Mouse (Mus musculus) midbrain, embryonic 14.5 days (tissue): ENCODE results near the gene Tfeb. TPM values are rescaled to one million over a fixed set of nuclear protein-coding genes. Genes with fewer than 3 reads are reported as not detected.

Source experiments
- ATAC-seq: fragments of 200-750 bp; cut with Nextera tagmentation; 2 replicates; pipeline ENCODE4 v1.8.0; 2017; ENCODE audit warnings: moderate number of reproducible peaks, moderate library complexity; ENCODE audit not compliant: low FRiP score, low TSS enrichment
- DNase-seq: peaks from one replicate; pipeline ENCODE4 v3.0.0-alpha.2; 2015
- H3K27ac ChIP-seq: fragments of 300-500 bp; sonication (generic); replicated peaks from 2 replicates; pipeline ENCODE4 v1.5.1; 2014; ENCODE audit warnings: mild to moderate bottlenecking, low read depth, low read length, moderate library complexity
- H3K27me3 ChIP-seq: fragments of 300-500 bp; sonication (generic); 2 replicates; pipeline ENCODE4 v1.6.1; 2014; ENCODE audit warnings: low read length, control low read depth, mixed read lengths; ENCODE audit not compliant: control insufficient read depth, insufficient read depth
- H3K36me3 ChIP-seq: fragments of 300-500 bp; sonication (generic); 2 replicates; pipeline ENCODE4 v1.6.1; 2014; ENCODE audit warnings: low read length, control low read depth; ENCODE audit not compliant: control insufficient read depth, insufficient read depth
- H3K4me1 ChIP-seq: fragments of 300-500 bp; sonication (generic); 2 replicates; pipeline ENCODE4 v1.6.1; 2014; ENCODE audit warnings: mild to moderate bottlenecking, antibody characterized with exemption, low read length, control low read depth; ENCODE audit not compliant: control insufficient read depth, insufficient read depth
- H3K4me2 ChIP-seq: fragments of 300-500 bp; sonication (generic); 2 replicates; pipeline ENCODE4 v1.6.1; 2014; ENCODE audit warnings: mild to moderate bottlenecking, low read length, moderate library complexity
- H3K4me3 ChIP-seq: fragments of 300-500 bp; sonication (generic); replicated peaks from 2 replicates; pipeline ENCODE4 v1.5.1; 2014; ENCODE audit warnings: low read depth, low read length
- H3K9ac ChIP-seq: fragments of 300-500 bp; sonication (generic); replicated peaks from 2 replicates; pipeline ENCODE4 v1.6.1; 2014; ENCODE audit warnings: mild to moderate bottlenecking, low read length, moderate library complexity
- H3K9me3 ChIP-seq: fragments of 300-500 bp; sonication (generic); 2 replicates; pipeline ENCODE4 v1.6.1; 2016; ENCODE audit warnings: low read length, control low read depth, mixed read lengths; ENCODE audit not compliant: control insufficient read depth
- WGBS: fragments of 180-500 bp; shearing (Covaris S2); extraction: QIAGEN DNeasy Blood & Tissue Kit; methylation state at CpG from one replicate; pipeline ENCODE4 v1.1.7; 2014; 5-methylcytosine and 5-hydroxymethylcytosine counted together
- polyA plus RNA-seq: library from polyadenylated mRNA; unstranded; fragments of >200 nt; fragmentation: Nextera tagmentation; extraction: Ambion mirVana; gene quantifications from 2 replicates; pipeline ENCODE4 v1.2.1, GENCODE M21; 2014

The Tfeb gene
- polyA plus RNA-seq: 1.6 and 2.7 TPM in 2 replicates

GRCm38 (mm10) chr17:47736856-47737255 lies at the start of gene Tfeb:
TSS of gene Tfeb (plus strand) at chr17:47737030.
- Histone ChIP-seq H3K9ac (peak within 1 kb of the TSS; percentile 50), H3K4me2 (peak within 1 kb of the TSS; percentile 95), H3K4me1 (peaks cover 13% of the 10 kb centered on the region), H3K27me3 (peaks cover 23% of the 10 kb centered on the region), H3K27ac (no peak within 1 kb of the TSS), H3K36me3 (no peaks in the 10 kb centered on the region), H3K9me3 (no peaks in the 10 kb centered on the region), H3K4me3 (peak within 1 kb of the TSS; percentile 56)
- under 1% methylated on average over 47 of the region's 47 CpGs for WGBS
- DNase-seq (peak; percentile 98), ATAC-seq (peak; percentile 80)

DNA sequence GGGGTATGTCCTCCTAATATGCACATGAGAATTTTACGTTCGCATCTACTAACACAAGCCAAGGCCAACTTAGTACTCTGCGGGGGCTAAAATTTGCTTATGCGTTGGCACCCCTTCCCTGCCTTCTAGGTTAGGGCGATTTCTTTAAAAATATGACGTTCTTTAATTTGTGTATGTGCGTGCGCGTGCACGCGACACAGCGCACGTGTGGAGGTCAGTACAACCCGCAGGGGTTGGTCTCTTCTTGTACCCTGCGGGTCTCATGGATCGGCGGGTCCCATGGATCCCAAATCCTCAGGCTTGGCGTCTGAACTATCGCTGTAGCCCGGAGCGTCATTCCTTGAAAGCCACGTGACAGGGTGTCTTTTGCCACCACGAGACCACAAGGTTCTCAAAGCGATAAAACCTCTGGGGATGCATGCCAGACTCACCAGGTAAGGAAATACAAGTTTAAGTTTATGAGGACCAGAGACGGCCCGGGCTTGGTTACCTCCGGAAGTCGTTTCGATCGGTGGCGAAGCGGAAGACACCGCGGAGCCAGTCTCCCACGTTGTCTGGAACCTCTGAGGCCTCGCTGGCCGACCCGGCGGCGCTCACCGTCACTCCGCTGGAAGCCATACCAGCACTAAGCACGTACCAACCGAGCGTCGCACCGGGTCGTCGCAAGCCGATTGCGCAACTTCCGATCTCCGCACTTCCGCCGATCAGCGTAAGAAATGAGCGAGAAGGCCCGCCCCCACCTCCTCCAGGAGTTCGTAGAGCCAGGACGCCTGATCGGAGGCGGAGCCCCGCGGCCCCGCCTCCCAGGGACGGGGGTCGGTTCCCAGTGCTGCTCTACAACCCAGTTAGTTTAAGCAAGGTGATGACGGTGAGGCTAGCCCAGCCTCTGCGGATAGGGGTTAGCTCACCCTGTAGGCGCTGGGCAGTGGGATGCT lies 49.2 kb upstream of the Tfeb start:
- peaks cover 38% of the 10 kb centered on the region for H3K36me3 ChIP-seq
- H3K4me3 ChIP-seq: peak overlapping the region; percentile 63
- ATAC-seq (peak; percentile 92), DNase-seq (peak; percentile 99)
- no peaks in the 10 kb centered on the region for H3K27me3 ChIP-seq
- no peaks in the 10 kb centered on the region for H3K9me3 ChIP-seq
- peak overlapping the region; percentile 83 for H3K9ac ChIP-seq
- H3K4me1 ChIP-seq: peaks cover 15% of the 10 kb centered on the region
- H3K4me2 ChIP-seq: peak overlapping the region; percentile 84
- WGBS: 2% methylated on average over 70 of the region's 70 CpGs
- peak overlapping the region; percentile 86 for H3K27ac ChIP-seq

DNA sequence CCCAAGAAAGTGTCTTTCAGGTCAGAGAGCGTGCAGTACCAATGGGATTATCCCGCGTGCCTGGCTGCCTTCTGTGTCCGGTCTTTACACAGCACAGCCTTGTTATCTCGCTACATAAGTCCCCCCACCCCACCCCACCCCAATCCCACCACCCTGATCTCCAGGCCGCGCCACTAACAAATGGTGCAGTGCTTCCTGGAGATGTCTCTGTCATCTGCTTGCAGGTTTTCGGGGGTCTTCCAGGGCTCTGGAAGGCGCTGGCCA lies 48.6 kb upstream of the Tfeb start, which contains the start of gene Tomm6:
Gene Tomm6 (minus strand): TSS at position 43 of the 264 bp plus-strand sequence.
- no peak for DNase-seq
- Histone ChIP-seq H3K4me2 (peak within 1 kb of the TSS; percentile 84), H3K27ac (peak within 1 kb of the TSS; percentile 86), H3K4me1 (peaks cover 15% of the 10 kb centered on the region), H3K9me3 (no peaks in the 10 kb centered on the region), H3K36me3 (peaks cover 32% of the 10 kb centered on the region), H3K4me3 (peak within 1 kb of the TSS; percentile 63), H3K9ac (peak within 1 kb of the TSS; percentile 83), H3K27me3 (no peaks in the 10 kb centered on the region)
- 0% methylated on average over 9 of the region's 9 CpGs for WGBS
- ATAC-seq: no peak; the same call in 1 of the 2 replicates

GRCm38 (mm10) chr17:47688608-47689575 lies 47.9 kb upstream of the Tfeb start, which contains the start of gene Frs3:
TSS of gene Frs3 (plus strand) at chr17:47689030.
- Histone ChIP-seq H3K9me3 (no peaks in the 10 kb centered on the region), H3K27ac (peak within 1 kb of the TSS; percentile 86), H3K4me2 (peak within 1 kb of the TSS; percentile 84), H3K36me3 (peaks cover 26% of the 10 kb centered on the region), H3K9ac (peak within 1 kb of the TSS; percentile 83), H3K27me3 (no peaks in the 10 kb centered on the region), H3K4me3 (peak within 1 kb of the TSS; percentile 63), H3K4me1 (peaks cover 15% of the 10 kb centered on the region)
- ATAC-seq (peak; percentile 72), DNase-seq (peak; percentile 83)
- WGBS: 2% methylated on average over 58 of the region's 58 CpGs

DNA sequence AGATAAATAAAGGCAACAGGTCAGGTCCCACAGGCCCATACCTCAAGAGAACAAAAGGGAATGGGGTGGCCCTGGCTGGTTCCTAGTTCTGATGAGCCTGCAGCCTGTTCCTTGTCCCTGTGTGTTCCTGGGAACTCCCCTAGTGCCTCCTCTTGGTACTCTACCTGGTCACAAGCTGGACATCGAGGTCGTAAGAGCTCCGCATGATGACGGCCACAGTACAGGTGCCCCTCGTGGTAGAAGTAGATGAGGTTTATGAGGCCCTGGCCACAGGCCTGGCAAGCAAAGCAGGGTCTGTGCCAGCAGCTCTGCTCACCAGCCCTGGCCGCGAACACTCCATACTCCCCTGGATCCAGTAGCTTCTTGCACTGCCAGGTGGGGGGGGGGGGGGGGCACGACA lies 46.9 kb upstream of the Tfeb start:
- Histone ChIP-seq H3K9ac (no peak overlapping the region), H3K4me3 (peak overlapping the region; percentile 63; the same call in 1 of the 2 replicates)
- 86% methylated on average over 8 of the region's 8 CpGs for WGBS

DNA sequence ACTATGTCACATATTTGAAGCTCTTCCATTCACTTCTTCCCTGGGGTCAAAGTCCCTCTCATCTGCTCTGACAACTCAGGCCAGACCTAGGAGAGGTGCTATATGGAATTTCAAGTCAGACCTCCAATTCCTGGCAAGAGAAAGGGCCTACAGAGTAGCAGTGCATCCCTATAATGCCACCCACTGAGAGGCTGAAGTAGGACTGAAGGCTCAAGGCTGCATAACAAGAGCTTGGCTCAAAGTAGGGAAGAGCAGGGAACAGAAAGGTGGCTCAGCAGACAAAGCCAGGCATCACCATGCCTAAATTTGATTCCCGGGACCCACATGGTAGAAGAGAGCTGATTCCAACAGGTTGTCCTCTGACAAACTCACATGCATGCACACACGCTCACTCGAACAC lies 45.2 kb upstream of the Tfeb start:
- 96% methylated on average over 3 of the region's 3 CpGs for WGBS
- no peak overlapping the region for H3K4me2 ChIP-seq
- ATAC-seq: no peak

More for the DNA sequence above, 46.9 kb upstream of the Tfeb start:
- peaks cover 18% of the 10 kb centered on the region for H3K4me1 ChIP-seq
- H3K4me2 ChIP-seq: peak overlapping the region; percentile 84
- ATAC-seq (no peak), DNase-seq (no peak)
- no peaks in the 10 kb centered on the region for H3K27me3 ChIP-seq
- H3K27ac ChIP-seq: no peak overlapping the region
- H3K36me3 ChIP-seq: peaks cover 16% of the 10 kb centered on the region
- H3K9me3 ChIP-seq: no peaks in the 10 kb centered on the region

DNA sequence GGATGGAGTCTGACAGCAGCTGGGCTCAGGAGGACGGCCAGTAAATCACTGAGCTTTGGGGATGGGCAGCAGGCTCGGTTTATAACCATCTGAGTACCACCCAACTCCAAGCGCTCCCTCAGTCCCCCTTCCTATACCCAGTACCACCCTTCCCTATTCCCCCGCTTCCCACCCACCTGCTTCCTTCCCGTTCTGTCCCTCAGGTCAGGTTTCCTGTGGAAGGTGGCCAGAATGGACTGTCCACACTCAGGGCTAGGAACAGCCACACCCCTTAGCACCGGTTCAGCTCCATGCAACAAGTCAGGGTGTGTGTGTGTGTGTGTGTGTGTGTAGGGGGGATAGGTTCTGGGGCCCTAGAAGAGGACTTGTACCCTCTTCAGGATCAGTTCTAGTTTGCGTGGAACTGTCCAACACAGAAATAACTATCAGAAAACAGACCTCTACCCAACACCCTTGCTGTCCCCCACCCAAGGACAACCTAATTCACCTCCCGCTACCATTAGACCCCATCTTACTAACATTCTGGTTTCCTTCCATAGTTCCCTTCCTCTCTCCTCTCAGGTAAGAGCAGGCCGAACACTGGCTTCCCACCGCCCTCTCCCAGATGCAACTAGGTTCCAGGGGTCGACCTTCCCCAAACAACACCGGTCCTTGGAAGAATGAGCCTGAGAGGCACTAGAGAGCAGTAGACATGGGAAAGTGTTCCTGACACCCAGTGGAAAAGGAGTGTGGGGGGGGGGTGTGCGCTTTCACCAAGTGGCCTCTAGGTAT lies 43.0 kb upstream of the Tfeb start:
- Histone ChIP-seq H3K4me2 (peak overlapping the region; percentile 63), H3K9ac (peak overlapping the region; percentile 86), H3K4me1 (0 out of 2 replicates have a peak, but pooled peaks cover 13% of the 10 kb centered on the region), H3K36me3 (peaks cover under 1% of the 10 kb centered on the region), H3K9me3 (no peaks in the 10 kb centered on the region), H3K27ac (peak overlapping the region; percentile 82; the same call in 1 of the 2 replicates), H3K27me3 (no peaks in the 10 kb centered on the region), H3K4me3 (peak overlapping the region; percentile 70)
- ATAC-seq: no peak
- 31% methylated on average over 13 of the region's 13 CpGs for WGBS
- no peak for DNase-seq

More for the DNA sequence above, 45.2 kb upstream of the Tfeb start:
- H3K4me1 ChIP-seq: peaks cover 21% of the 10 kb centered on the region
- H3K9ac ChIP-seq: no peak overlapping the region
- no peaks in the 10 kb centered on the region for H3K36me3 ChIP-seq
- H3K9me3 ChIP-seq: no peaks in the 10 kb centered on the region
- no peaks in the 10 kb centered on the region for H3K27me3 ChIP-seq
- no peak overlapping the region for H3K27ac ChIP-seq
- no peak overlapping the region for H3K4me3 ChIP-seq
- no peak for DNase-seq

DNA sequence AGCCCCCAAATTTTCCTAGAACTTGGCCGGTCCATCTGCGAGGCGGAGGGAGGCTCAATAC lies 42.6 kb upstream of the Tfeb start, which contains the start of gene Gm21981:
Gene Gm21981 (minus strand): TSS at position 14 of the 61 bp plus-strand sequence.
- H3K27me3 ChIP-seq: no peaks in the 10 kb centered on the region
- ATAC-seq (no peak), DNase-seq (no peak)
- H3K4me3 ChIP-seq: peak within 1 kb of the TSS; percentile 70
- H3K27ac ChIP-seq: peak within 1 kb of the TSS; percentile 82
- 0% methylated on average over 3 of the region's 3 CpGs for WGBS
- H3K36me3 ChIP-seq: peaks cover 5% of the 10 kb centered on the region
- H3K9me3 ChIP-seq: no peaks in the 10 kb centered on the region
- H3K4me1 ChIP-seq: 0 out of 2 replicates have a peak, but pooled peaks cover 13% of the 10 kb centered on the region
- H3K4me2 ChIP-seq: peak within 1 kb of the TSS; percentile 63
- H3K9ac ChIP-seq: peak within 1 kb of the TSS; percentile 86
